ENCODE assay signal across 19 mouse cellular contexts in the genomic region with DNA sequence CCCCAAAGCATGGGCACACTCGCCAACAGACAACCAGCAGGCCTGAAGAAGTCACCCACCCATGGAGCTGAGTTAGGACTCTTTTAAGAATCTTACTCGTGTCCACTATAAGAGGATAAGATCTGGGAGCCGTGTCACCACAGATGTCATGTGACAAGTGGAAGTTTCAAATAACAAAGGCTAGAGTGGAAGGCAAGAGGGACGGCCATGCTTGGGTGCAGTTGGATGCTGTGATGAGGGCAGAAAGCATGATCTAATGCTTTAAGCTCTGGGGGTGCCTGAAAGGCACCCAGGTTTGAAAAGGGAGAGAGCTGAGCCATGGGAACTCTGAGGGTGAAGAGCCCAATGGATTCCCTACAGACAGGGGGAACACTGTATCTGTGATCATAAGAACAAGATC.
"Had no signal": no experiment of that assay in that cellular context is flagged by ENCODE, and none has a peak within 500 bp of the region (broad histone marks: within the 10 kb centered on the region; RNA-seq: fewer than 3 reads in every experiment).

No protein-coding gene starts in this region.

- H3K9me3 ChIP-seq: midbrain, embryonic 10.5 days; midbrain, embryonic 12.5 days; neural tube, embryonic 13.5 days; neural tube, embryonic 15.5 days had no signal

- H3K27ac ChIP-seq: midbrain, embryonic 10.5 days; midbrain, embryonic 12.5 days; neural tube, embryonic 13.5 days; neural tube, embryonic 15.5 days had no signal

- H3K4me2 ChIP-seq: lung, embryonic 14.5 days; midbrain, embryonic 12.5 days; neural tube, embryonic 13.5 days; neural tube, embryonic 15.5 days had no signal

- H3K9ac ChIP-seq: lung, embryonic 14.5 days; midbrain, embryonic 12.5 days; neural tube, embryonic 13.5 days; neural tube, embryonic 15.5 days had no signal

- ATAC-seq: midbrain, embryonic 16.5 days had no signal

- H3K36me3 ChIP-seq: neural tube, embryonic 13.5 days; neural tube, embryonic 15.5 days had no signal

- H3K27me3 ChIP-seq: neural tube, embryonic 13.5 days; neural tube, embryonic 15.5 days had no signal

- DNase-seq: lung, adult 18-20 months; lung, embryonic 14.5 days; lung, postnatal 10 days; lung, postnatal 4 days; midbrain, embryonic 14.5 days; retina, postnatal 1 day; right cerebral cortex, adult 18-20 months; right cerebral cortex, postnatal 25 days; right cerebral cortex, postnatal 4 days; spleen, adult 18-20 months; thymus, adult 18-20 months; thymus, postnatal 14 days; thymus, postnatal 36 days had no signal

- H3K4me3 ChIP-seq: midbrain, embryonic 10.5 days; midbrain, embryonic 12.5 days; myocyte; neural tube, embryonic 13.5 days; neural tube, embryonic 15.5 days had no signal
